Mouse (Mus musculus) megakaryocyte, embryonic 14.5 days (primary cell): ENCODE data around the gene Klri2.

Source experiments
- FLI1 ChIP-seq: IDR thresholded peaks from 2 replicates; pipeline ENCODE4 v1.6.1; 2012; ENCODE audit warnings: low read length, inconsistent platforms, mixed read lengths
- GATA1 ChIP-seq: IDR thresholded peaks from 3 replicates; pipeline ENCODE4 v1.6.1; 2012; ENCODE audit warnings: mixed read lengths, low read length, inconsistent platforms, borderline replicate concordance

- no peak for TF ChIP-seq GATA1
- no peak for TF ChIP-seq FLI1
Observed at GRCm38 (mm10) chr6:129680379-129680778, 59.9 kb downstream of the Klri2 start.
